Mouse (Mus musculus): ENCODE measurements around the gene Stk24. TPM values are rescaled to one million over a fixed set of nuclear protein-coding genes. Genes with fewer than 3 reads are reported as not detected.

Gene Stk24
- total RNA-seq, 2 experiments from 2014 or later, result 70.6 to 141 TPM

DNA sequence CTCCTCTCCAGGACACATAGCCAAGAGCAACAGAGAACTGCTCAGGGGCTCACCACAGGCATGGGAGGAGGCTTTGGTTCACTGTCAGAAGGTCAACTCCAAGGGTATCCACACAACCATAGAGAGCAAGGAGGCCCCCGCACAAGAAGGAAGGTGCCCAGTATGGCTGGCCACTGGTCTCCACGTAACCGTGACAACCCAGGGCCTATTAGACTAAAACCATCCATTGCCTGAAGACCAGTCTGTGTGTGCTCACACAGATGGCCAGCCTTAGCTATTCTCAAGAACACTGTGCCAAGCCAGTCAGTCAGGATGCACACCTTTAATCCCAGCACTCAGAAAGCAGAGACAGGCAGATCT lies 62.5 kb downstream of the Stk24 start:
- ATAC-seq (replicated peaks; ENCODE audit: poor library complexity, severe bottlenecking), result no peak

GRCm38 (mm10) chr14:121316631-121317311 lies 63.0 kb downstream of the Stk24 start:
- ATAC-seq (replicated peaks; ENCODE audit: poor library complexity, severe bottlenecking), result no peak

DNA sequence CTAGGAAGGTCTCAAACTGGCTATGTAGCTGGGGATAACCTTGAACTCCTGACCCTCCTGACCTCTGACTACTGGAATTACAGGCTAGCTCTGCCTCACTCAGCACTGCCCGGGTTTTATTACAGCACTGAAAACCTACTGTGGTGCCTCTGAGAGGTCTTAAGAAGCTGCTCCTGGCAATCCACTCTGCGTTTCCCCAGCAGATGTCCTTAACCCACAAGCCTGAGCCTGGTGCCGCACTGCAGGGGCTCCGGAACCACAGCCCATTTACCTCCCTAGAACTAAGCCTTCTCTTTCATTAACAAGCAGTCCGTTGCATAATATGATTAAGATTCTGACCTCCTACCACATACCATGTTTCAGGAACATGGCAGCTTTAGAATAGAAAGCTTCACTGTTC lies 63.7 kb downstream of the Stk24 start:
- ATAC-seq (replicated peaks; ENCODE audit: poor library complexity, severe bottlenecking), result no peak

DNA sequence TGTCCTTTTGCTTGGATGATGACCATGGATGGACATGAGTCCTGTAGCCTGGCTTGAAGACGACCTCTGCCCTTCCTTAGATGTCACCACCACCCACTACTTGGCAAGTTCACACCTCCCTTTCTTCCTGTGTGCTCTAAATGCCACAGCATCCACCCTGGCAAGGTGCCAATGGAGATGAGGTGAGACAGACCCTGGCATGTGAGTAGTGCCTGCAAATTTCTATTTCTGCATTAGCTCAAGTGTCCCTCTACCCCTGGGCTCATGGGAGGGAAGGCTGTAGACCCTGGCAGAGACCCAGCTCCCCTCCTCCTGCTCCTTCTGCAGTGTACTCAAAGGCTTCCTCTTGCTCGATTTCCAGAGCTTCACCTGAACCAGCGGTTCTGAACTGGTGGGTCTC lies 64.9 kb downstream of the Stk24 start:
- no peak for ATAC-seq (replicated peaks; ENCODE audit: poor library complexity, severe bottlenecking)

DNA sequence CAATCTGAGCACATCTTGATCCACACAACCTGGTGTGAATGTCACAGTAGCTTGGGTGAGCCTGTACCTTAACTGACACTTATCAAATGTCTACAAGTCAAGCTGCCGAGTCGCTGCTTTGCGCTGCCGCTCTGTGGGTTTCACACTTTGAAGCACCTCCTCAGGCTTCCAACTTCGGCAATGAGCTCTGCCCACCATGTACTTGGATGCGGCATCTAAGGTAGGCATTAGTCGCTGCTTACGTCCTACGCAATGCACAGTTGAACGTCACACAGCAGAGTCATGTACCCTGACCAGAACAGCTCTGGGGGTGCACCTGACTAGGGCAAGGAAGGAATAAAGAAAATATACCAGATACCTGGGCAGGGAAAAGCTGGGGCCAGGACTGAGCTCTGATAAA lies 66.5 kb downstream of the Stk24 start:
- ATAC-seq (replicated peaks; ENCODE audit: poor library complexity, severe bottlenecking), result no peak

DNA sequence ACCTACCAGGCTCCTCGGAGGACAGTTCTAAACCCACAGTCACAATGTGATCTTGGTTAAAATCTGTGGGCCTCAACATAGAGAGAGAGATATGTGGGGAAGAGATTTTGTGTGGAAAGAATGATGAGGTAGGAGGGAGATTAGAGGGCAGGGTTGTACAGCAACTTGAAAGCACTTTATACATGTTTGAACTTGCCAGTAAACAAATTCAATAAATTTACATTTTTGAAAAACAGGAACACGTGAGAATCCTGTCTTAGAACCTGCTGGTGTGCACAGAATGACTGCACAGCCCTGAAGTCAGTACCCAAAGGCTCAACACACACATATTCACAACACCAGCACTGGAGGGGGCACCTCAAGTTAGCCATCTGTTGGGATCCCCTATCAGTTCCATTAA lies 68.7 kb downstream of the Stk24 start:
- ATAC-seq (replicated peaks; ENCODE audit: poor library complexity, severe bottlenecking), result no peak

DNA sequence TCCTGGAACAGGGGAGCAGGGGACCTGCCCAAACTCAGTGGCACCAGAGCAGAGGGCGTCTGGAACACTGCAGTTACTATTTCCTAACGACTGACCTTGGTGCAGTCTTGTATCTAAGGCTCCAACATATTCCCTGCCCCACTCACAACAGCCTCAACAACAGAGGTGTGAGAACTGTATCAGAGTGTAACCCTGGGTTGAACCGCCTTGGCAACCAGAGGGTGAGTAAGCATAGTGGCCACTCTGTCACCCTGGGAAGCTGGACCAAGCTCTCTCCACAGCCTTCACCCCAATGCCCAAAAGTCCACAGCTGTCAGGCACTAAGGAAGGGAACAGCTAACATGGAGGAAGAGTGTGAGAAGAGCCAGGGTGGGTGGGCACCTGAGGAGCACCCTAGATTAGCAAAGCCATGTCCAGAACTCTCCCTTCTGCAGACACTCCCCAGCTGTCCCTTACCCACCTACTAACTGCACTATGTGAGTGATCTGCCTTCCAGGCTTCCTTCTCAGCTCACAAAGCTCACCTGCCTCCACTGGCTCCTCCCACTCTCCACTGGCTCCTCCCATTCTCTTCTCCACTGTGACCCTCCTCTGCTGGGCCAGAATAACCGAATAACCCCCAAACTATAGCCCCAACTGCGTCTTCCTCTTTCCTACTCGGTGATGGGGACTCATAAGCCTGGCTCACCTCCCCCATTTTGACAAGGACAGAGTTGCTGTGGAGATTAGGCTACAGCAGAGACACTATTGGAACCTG lies 69.3 kb downstream of the Stk24 start:
- peak; percentile 23; the same call in 1 of the 2 replicates for ATAC-seq (replicated peaks; ENCODE audit: poor library complexity, severe bottlenecking)

GRCm38 (mm10) chr14:121309909-121310308 lies 69.9 kb downstream of the Stk24 start:
- no peak for ATAC-seq (replicated peaks; ENCODE audit: poor library complexity, severe bottlenecking)

- no peak for ATAC-seq (replicated peaks; ENCODE audit: poor library complexity, severe bottlenecking)
These were observed 74.3 kb downstream of the Stk24 start for GRCm38 (mm10) chr14:121305316-121306064.

DNA sequence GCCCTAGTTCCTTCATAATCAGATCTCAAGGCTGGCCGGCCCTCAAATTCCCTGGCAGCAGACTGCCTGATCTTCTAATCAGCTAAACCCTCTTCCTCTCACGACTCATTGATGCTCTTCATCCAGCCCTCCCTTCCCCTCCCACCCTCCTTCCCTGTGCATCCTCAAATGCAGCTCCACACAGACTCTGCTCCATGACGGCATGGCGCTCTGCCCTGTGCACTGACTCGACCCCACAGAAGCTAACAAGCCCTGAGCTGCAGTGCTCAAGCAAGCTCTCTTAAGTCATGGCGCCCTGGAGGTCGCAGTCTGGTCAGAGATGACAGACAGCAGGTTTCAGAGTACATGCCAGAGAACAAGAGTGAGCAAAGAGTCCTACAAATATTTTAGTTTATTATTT lies 75.3 kb downstream of the Stk24 start:
- ATAC-seq (replicated peaks; ENCODE audit: poor library complexity, severe bottlenecking), result no peak

DNA sequence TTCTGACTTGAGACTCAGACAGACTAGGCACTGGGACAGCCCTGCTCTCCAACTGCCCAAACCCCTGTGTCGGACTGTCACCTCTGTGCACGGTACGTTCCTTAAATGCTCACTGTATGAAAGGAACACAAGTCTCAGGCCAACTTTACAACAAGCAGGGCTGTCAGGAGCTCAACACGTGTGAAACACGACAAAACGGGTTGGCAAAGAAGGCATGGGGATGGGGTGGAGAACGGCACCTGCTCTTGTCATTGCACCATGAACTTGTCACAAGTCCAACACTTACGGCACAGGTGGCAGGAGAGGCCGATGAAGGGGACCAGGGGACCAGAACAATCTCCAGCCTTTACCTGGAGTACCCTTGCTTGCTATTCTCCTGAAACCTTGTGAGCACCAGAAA lies 80.7 kb downstream of the Stk24 start:
- ATAC-seq (replicated peaks; ENCODE audit: poor library complexity, severe bottlenecking), result no peak

DNA sequence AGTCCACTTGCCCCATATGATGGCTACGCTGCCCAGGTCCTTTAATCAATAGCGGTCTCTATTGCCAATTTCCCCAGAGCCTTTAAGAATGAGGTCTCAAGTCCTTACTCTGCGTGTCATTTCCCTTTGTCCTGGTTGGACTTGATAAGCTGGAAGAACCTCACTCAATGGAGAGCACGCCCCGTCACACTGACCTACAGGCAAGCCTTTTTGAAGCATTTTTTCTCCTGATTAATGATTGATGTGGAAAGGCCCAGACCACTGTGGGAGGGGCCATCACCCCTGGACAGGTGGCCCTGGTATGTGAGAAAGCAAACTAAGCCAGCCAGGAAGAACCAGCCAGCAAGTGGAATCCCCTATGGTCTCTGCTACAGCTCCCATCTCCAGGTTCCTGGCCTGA lies 81.3 kb downstream of the Stk24 start:
- ATAC-seq (replicated peaks; ENCODE audit: poor library complexity, severe bottlenecking), result no peak

DNA sequence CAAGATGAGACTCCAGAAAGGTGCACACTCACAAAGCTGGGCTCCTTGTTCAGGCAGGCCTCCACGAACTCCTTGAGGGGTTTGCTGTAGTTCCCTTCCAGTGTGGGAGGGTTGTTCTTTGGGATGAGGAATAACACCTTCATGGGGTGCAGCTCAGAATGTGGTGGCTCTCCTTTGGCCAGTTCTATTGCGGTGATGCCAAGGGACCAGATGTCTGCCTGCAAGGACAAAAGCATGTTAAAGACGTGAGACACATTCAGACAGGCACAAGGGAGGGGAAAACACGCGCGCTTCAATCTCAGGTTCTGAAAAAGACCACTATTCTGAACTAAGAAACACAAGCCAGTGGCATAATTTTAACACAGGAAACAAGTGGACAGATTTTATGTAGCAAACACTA lies 82.7 kb downstream of the Stk24 start:
- ATAC-seq (replicated peaks; ENCODE audit: poor library complexity, severe bottlenecking), result no peak

- no peak for ATAC-seq (replicated peaks; ENCODE audit: poor library complexity, severe bottlenecking)
These were observed 85.3 kb downstream of the Stk24 start for GRCm38 (mm10) chr14:121294484-121294883.

DNA sequence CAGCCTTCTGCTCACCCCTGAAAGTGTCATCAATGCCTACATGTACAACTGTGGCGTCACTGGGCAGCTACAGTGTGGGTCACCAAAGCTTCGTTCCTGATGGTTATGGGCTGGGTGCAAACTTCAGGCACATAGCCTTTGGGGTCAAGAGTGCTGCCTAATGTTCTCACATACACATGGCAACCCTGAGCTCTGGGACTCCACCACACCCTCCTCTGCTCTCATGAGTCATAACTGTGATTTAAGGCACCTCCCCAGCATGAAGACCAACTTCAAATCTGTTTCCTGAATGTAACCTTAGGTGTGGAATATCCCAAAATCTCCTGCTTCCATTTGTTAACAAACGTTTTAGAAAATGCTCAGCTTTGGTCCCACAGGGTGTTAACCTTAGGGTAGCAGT lies 87.4 kb downstream of the Stk24 start:
- ATAC-seq (replicated peaks; ENCODE audit: poor library complexity, severe bottlenecking), result no peak

DNA sequence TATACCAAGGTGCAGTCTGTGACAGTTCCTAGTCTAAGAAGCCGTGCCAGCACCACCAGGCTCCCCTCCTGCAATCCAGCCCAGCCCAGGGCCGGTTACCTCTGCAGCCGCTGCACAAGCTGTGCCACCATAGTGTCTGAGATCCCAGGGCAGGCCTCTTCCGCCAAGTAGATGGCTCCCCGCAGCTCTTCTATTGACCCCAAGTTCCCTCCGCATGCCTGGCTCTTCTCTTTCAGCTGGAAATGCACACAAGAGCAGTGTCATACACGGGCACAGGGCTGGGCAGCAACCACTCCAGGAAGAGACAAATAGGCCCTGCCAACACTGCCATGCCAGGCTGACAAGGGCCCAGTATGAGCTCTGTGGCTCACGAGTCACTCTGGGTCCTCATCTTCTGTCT lies 87.9 kb downstream of the Stk24 start:
- ATAC-seq (replicated peaks; ENCODE audit: poor library complexity, severe bottlenecking), result no peak

GRCm38 (mm10) chr14:121285379-121286120 lies 94.3 kb downstream of the Stk24 start:
- no peak for ATAC-seq (replicated peaks; ENCODE audit: poor library complexity, severe bottlenecking)

GRCm38 (mm10) chr14:121281336-121281710 lies 98.5 kb downstream of the Stk24 start:
- no peak for ATAC-seq (replicated peaks; ENCODE audit: poor library complexity, severe bottlenecking)

GRCm38 (mm10) chr14:121280601-121281335 lies 99.0 kb downstream of the Stk24 start:
- peak; percentile 18; the same call in 1 of the 2 replicates for ATAC-seq (replicated peaks; ENCODE audit: poor library complexity, severe bottlenecking)

DNA sequence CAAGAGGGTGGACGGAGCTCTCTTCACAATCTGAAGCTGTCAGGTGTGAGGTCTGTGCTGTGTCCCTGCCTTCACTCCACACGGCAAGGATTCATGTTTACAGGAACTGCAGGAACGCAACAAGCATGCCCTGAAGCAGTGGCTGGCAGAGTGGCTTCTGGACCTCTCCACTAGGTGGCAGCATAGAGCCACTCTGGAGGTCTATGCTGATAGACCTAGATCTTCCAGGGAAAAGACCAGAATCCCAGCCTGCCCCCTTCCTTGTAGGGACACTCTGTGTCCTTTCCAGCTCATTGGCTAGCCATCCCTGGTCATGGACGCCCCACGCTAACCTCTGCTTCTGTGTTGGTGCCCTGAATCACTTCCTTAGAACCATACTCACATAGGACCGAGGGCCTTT lies 100.7 kb downstream of the Stk24 start:
- ATAC-seq (replicated peaks; ENCODE audit: poor library complexity, severe bottlenecking), result peak; percentile 79

All from granulocyte monocyte progenitor cell, adult 5-6 weeks (primary cell).